Mouse (Mus musculus) G1E (cell line): ENCODE measurements around the gene G2e3.

Experiments used
- CTCF ChIP-seq: IDR thresholded peaks from 2 replicates; pipeline ENCODE4 v1.5.1; 2012; ENCODE audit warnings: low read depth, low read length, inconsistent platforms, mixed read lengths
- GATA1 ChIP-seq: IDR thresholded peaks from 2 replicates; pipeline ENCODE4 v1.6.1; 2012; ENCODE audit warnings: borderline replicate concordance, low read length, inconsistent platforms, mixed read lengths
- GATA2 ChIP-seq: IDR thresholded peaks from 2 replicates; pipeline ENCODE4 v1.6.1; 2012; ENCODE audit warnings: low read depth, low read length, inconsistent platforms, borderline replicate concordance
- POLR2AphosphoS5 ChIP-seq: IDR thresholded peaks from 2 replicates; pipeline ENCODE4 v1.6.1; 2012; ENCODE audit warnings: low read depth, low read length, inconsistent platforms; ENCODE audit not compliant: insufficient replicate concordance
- TAL1 ChIP-seq: conservative IDR thresholded peaks from 2 replicates; pipeline ENCODE4 v1.6.1; 2012; ENCODE audit warnings: low read depth, low read length, inconsistent platforms, mixed read lengths

- TF ChIP-seq CTCF, result no peak
- peak; percentile 92 for TF ChIP-seq POLR2AphosphoS5
- no peak for TF ChIP-seq GATA1
- TF ChIP-seq TAL1, result no peak
- TF ChIP-seq GATA2, result no peak
These were observed 29.4 kb downstream of the G2e3 start, which contains the start of gene Scfd1 for GRCm38 (mm10) chr12:51377003-51377887.
